Comparison of ENCODE assay signal across 12 mouse cellular contexts in genomic region chr2:92682256-92682655, GRCm38 (mm10).
"Had no signal": no experiment of that assay in that cellular context is flagged by ENCODE, and none has a peak within 500 bp of the region (broad histone marks: within the 10 kb centered on the region; RNA-seq: fewer than 3 reads in every experiment).

No protein-coding gene starts in this region.

- DNase-seq: retina, postnatal 1 day; right cerebral cortex, adult 18-20 months; right cerebral cortex, postnatal 14 days; right cerebral cortex, postnatal 25 days; right cerebral cortex, postnatal 4 days; spleen, adult 18-20 months; thymus, adult 18-20 months; thymus, adult 2 months; thymus, postnatal 14 days; thymus, postnatal 25 days; thymus, postnatal 36 days; thymus, postnatal 4 days had no signal
